Mouse (Mus musculus): ENCODE results near the gene Kansl3. TPM values are rescaled to one million over a fixed set of nuclear protein-coding genes. Genes with fewer than 3 reads are reported as not detected.

The Kansl3 gene
- 41.1 TPM for polyA plus RNA-seq (2014; fragmentation: Illumina TruSeq; extraction: RNeasy Lipid Tissue Mini Kit (QIAGEN cat#74804); ENCODE audit: low read depth, low replicate concordance)

DNA sequence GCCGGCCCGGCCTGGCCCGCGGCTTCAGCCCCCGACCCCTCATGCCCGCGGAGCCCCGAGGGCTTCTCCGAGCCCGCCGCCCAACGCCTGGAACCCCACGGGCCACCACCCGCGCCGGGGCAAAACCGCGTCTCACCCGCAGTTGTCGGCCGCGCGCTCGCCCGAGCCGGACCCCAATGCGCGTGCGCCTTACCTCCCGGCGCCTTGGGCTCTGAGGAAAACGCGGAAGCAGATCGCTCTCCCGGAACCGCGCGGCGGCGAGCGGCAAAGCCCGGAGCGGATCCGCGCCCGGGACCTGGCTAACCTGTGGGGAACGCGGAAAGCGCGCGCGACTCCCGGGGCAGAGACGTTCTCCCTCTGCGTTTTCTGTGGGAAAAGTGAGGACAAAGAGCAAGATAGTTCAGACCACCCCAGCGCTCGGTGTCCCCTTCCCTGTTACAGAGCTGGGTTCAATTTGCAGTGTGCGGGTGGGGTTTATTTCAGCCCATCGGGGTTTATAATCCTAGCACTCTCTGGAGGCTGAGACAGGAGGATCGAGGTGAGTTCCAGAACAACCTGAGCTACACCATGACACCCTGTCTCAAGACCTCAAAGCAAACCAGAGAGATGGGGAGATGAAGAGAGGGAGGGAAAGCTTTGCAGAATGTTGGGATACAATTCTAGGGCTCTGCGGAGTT is at the start of gene Kansl3:
TSS of gene Kansl3 (minus strand) at position 213 of the 677 bp plus-strand sequence.

DNA sequence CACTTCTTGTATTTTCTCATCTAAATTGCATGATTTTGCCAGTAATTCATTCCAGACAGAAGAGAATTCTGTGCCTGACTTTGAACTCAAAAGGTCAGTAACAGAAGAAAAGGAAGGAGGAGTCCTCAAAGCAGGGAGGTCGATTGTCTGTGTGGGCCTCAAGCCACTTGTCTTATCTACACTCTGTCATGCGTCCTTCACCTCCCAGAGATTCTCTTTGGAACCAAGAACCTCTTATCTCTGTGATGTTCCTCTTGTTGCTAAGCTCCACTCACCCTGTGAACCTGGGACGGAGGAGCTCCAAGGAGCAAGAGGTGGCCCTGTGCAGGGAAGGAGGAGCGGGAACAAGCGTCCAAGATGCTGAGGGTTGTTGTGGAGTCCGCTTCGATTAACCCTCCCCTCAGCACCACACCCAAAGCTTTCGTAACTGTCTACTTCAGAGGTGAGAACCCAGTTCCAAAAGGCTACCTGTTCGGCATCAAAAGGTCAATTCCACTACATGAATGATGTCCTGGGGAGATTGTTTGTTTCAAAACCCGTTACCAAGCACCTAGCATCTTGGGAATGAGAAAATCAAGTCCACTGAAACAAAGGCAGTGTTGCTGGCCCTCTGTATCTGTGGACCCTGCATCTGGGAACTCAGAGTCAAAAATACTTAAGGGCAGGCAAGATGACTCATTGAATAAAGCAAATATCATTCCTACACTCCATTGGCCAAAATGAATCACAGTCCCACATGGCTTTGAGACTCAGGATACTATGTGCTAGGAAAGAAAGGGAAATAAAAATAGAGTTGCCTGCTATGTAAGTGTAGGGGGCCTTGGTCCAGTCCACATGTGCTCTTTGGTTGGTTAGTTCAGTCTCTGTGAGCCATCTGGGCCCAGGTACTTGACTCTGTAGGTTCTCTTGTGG is 3.2 kb upstream of the Kansl3 start, which contains the start of gene Fer1l5:
TSS of gene Fer1l5 (plus strand) at position 358 of the 912 bp plus-strand sequence.

DNA sequence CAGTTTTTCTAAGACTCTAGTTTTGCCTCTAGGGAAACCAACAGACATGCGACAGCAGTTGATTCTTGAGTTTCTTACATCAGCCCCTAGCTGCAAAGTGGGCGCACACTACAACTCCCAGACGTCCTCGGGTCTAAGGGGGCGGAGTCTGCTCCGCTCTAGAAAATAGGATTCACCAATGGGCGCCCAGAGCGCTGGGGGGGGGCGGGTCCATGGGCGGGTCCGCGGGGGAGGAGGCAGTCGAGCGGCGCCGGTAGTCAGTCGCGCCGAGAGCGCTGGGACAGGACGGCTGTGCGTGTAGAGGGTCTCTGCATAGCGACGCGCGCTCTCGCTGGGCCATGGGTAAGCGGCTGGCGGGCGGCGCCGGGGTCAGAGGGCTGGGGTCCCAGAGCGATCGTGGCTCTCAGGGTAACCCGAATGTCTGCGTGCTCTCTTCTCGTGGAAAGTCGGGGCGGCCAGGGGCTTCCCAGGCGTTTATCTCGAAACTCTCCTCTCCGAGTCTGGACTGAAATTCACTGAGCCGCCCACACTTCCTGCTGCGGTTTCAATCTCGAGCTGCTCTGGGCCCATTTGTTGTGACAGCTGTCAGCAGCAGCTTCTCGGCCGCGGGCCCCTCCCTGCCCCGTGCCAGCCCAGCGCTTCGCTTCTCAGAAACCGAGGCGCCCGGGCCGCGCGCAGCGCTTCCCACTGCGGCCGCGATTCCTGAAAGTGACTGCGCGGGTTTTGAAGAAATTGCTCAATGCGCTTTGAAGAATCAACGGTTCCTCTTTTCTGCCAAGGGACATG is 61.3 kb downstream of the Kansl3 start, which contains the start of gene Arid5a:
TSS of gene Arid5a (plus strand) at position 239 of the 786 bp plus-strand sequence.

Other genes with a start within 250 kb of the Kansl3 start
- 62.5 TPM for gene Uggt1, start 124.5 kb downstream of the Kansl3 start, polyA plus RNA-seq (2014; fragmentation: Illumina TruSeq; extraction: RNeasy Lipid Tissue Mini Kit (QIAGEN cat#74804); ENCODE audit: low read depth, low replicate concordance)
- gene Neurl3, start 94.5 kb downstream of the Kansl3 start, polyA plus RNA-seq (2014; fragmentation: Illumina TruSeq; extraction: RNeasy Lipid Tissue Mini Kit (QIAGEN cat#74804); ENCODE audit: low read depth, low replicate concordance): 10.3 TPM
- gene Arid5a, start 61.4 kb downstream of the Kansl3 start, polyA plus RNA-seq (2014; fragmentation: Illumina TruSeq; extraction: RNeasy Lipid Tissue Mini Kit (QIAGEN cat#74804); ENCODE audit: low read depth, low replicate concordance): 8.6 TPM
- 0.52 TPM for gene Fer1l5, start 3.1 kb upstream of the Kansl3 start, polyA plus RNA-seq (2014; fragmentation: Illumina TruSeq; extraction: RNeasy Lipid Tissue Mini Kit (QIAGEN cat#74804); ENCODE audit: low read depth, low replicate concordance)
- 29.3 TPM for gene Lman2l, start 76.1 kb upstream of the Kansl3 start, polyA plus RNA-seq (2014; fragmentation: Illumina TruSeq; extraction: RNeasy Lipid Tissue Mini Kit (QIAGEN cat#74804); ENCODE audit: low read depth, low replicate concordance)
- 5.2 TPM for gene Cnnm4, start 102.4 kb upstream of the Kansl3 start, polyA plus RNA-seq (2014; fragmentation: Illumina TruSeq; extraction: RNeasy Lipid Tissue Mini Kit (QIAGEN cat#74804); ENCODE audit: low read depth, low replicate concordance)
- gene Cnnm3, start 142.7 kb upstream of the Kansl3 start, polyA plus RNA-seq (2014; fragmentation: Illumina TruSeq; extraction: RNeasy Lipid Tissue Mini Kit (QIAGEN cat#74804); ENCODE audit: low read depth, low replicate concordance): 18.9 TPM
- gene Ankrd23, start 167.7 kb upstream of the Kansl3 start, polyA plus RNA-seq (2014; fragmentation: Illumina TruSeq; extraction: RNeasy Lipid Tissue Mini Kit (QIAGEN cat#74804); ENCODE audit: low read depth, low replicate concordance): 7.0 TPM
- gene Gm42417, start 170.2 kb upstream of the Kansl3 start, polyA plus RNA-seq (2014; fragmentation: Illumina TruSeq; extraction: RNeasy Lipid Tissue Mini Kit (QIAGEN cat#74804); ENCODE audit: low read depth, low replicate concordance): not detected
- 7.7 TPM for gene Ankrd39, start 178.3 kb upstream of the Kansl3 start, polyA plus RNA-seq (2014; fragmentation: Illumina TruSeq; extraction: RNeasy Lipid Tissue Mini Kit (QIAGEN cat#74804); ENCODE audit: low read depth, low replicate concordance)
- gene Sema4c, start 189.2 kb upstream of the Kansl3 start, polyA plus RNA-seq (2014; fragmentation: Illumina TruSeq; extraction: RNeasy Lipid Tissue Mini Kit (QIAGEN cat#74804); ENCODE audit: low read depth, low replicate concordance): 16.3 TPM